Mouse (Mus musculus) heart, postnatal 0 days (tissue): ENCODE results near the gene Krtap19-2. TPM values are rescaled to one million over a fixed set of nuclear protein-coding genes. Genes with fewer than 3 reads are reported as not detected.

Experiments used
- ATAC-seq: fragments of 200-750 bp; cut with Nextera tagmentation; 2 replicates; pipeline ENCODE4 v1.8.0; 2017; ENCODE audit warnings: low read depth, moderate number of reproducible peaks, moderate library complexity; ENCODE audit not compliant: insufficient read depth
- DNase-seq: peaks from one replicate; pipeline ENCODE4 v3.0.0-alpha.2; 2016; ENCODE audit warnings: low spot score
- H3K27ac ChIP-seq: fragments of 300-500 bp; sonication (generic); 2 replicates; pipeline ENCODE4 v1.5.1; 2014; ENCODE audit warnings: low read depth, mild to moderate bottlenecking
- H3K27me3 ChIP-seq: fragments of 300-500 bp; sonication (generic); 2 replicates; pipeline ENCODE4 v1.6.1; 2014; ENCODE audit warnings: low read length, mixed read lengths; ENCODE audit not compliant: control insufficient read depth, insufficient read depth
- H3K36me3 ChIP-seq: fragments of 300-500 bp; sonication (generic); replicated peaks from 2 replicates; pipeline ENCODE4 v1.6.1; 2014; ENCODE audit warnings: low read length, mixed read lengths; ENCODE audit not compliant: control insufficient read depth, insufficient read depth
- H3K4me1 ChIP-seq: fragments of 300-500 bp; sonication (generic); 2 replicates; pipeline ENCODE4 v1.6.1; 2014; ENCODE audit warnings: antibody characterized with exemption; ENCODE audit not compliant: control insufficient read depth, insufficient read depth
- H3K4me2 ChIP-seq: fragments of 300-500 bp; sonication (generic); 2 replicates; pipeline ENCODE4 v1.6.1; 2014; ENCODE audit warnings: low read depth, mild to moderate bottlenecking, low read length, moderate library complexity
- H3K4me3 ChIP-seq: fragments of 300-500 bp; sonication (generic); 2 replicates; pipeline ENCODE4 v1.5.1; 2014; ENCODE audit warnings: low read depth, low read length
- H3K9ac ChIP-seq: fragments of 300-500 bp; sonication (generic); replicated peaks from 2 replicates; pipeline ENCODE4 v1.6.1; 2014; ENCODE audit warnings: low read depth, low read length, mixed read lengths
- H3K9me3 ChIP-seq: fragments of 300-500 bp; sonication (generic); replicated peaks from 2 replicates; pipeline ENCODE4 v1.6.1; 2016; ENCODE audit warnings: low read length; ENCODE audit not compliant: control insufficient read depth
- CTCF ChIP-seq: IDR thresholded peaks from 2 replicates; pipeline ENCODE4 v1.5.1; 2016; ENCODE audit warnings: antibody characterized with exemption, control low read depth, low read depth
- EP300 ChIP-seq: IDR thresholded peaks from 2 replicates; pipeline ENCODE4 v1.6.1; 2016; ENCODE audit warnings: antibody characterized with exemption, low read depth
- WGBS: fragments of 180-500 bp; shearing (Covaris S2); extraction: QIAGEN DNeasy Blood & Tissue Kit; methylation state at CpG from one replicate; pipeline ENCODE4 v1.1.7; 2014; 5-methylcytosine and 5-hydroxymethylcytosine counted together
- polyA plus RNA-seq: library from polyadenylated mRNA; unstranded; fragments of >200 nt; fragmentation: Nextera tagmentation; extraction: Ambion mirVana; gene quantifications from 2 replicates; pipeline ENCODE4 v1.2.1, GENCODE M21; 2015
- total RNA-seq: library from RNA; depleted of rRNA; stranded (reverse); fragments of >200 nt; gene quantifications from 2 replicates; pipeline ENCODE4 v1.2.3, GENCODE M21; 2014; ENCODE audit warnings: low replicate concordance; rRNA removed

Krtap19-2 gene
- total and polyA plus RNA-seq, 2 experiments from 2014 or later: not detected

DNA sequence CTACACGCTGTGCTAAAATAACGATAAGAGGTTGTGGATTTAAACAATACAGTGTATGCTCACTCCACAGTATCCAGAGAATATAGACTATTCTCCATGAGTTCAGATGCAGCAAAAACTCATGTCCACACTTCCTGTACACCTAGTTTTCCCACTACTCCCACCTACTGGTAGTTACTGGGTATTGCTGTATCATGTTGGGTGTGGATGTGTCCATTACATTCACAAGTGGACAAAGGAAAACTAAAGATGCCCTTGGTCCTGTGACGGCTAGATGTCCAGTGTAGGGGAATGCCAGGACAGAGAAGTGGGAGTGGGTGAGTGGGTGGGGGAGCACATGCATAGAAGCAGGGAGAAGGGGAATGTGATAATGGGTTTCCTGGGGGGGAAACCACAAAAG lies 50.3 kb downstream of the Krtap19-2 start:
- no peak for ATAC-seq
- H3K4me2 ChIP-seq: no peak overlapping the region
- DNase-seq: no peak
- TF ChIP-seq CTCF: peak; percentile 54
- TF ChIP-seq EP300: no peak
- H3K27ac ChIP-seq: no peak overlapping the region
- H3K4me3 ChIP-seq: no peak overlapping the region
- no peaks in the 10 kb centered on the region for H3K36me3 ChIP-seq
- 71% methylated on average over 3 of the region's 3 CpGs for WGBS
- no peaks in the 10 kb centered on the region for H3K4me1 ChIP-seq
- no peaks in the 10 kb centered on the region for H3K27me3 ChIP-seq
- H3K9ac ChIP-seq: no peak overlapping the region
- no peaks in the 10 kb centered on the region for H3K9me3 ChIP-seq

Other genes with a start within 250 kb of the Krtap19-2 start
- gene 2310079G19Rik, start 246.6 kb downstream of the Krtap19-2 start, total RNA-seq: not detected in 2 replicates
- gene 2310079G19Rik, start 246.6 kb downstream of the Krtap19-2 start, polyA plus RNA-seq: not detected in 2 replicates
- not detected in 2 replicates for gene Krtap26-1, start 226.5 kb downstream of the Krtap19-2 start, total RNA-seq
- not detected in 2 replicates for gene Krtap26-1, start 226.5 kb downstream of the Krtap19-2 start, polyA plus RNA-seq
- gene Krtap27-1, start 202.6 kb downstream of the Krtap19-2 start, total RNA-seq: not detected in 2 replicates
- gene Krtap27-1, start 202.6 kb downstream of the Krtap19-2 start, polyA plus RNA-seq: not detected in 2 replicates
- gene 2310061N02Rik, start 166.3 kb downstream of the Krtap19-2 start, total RNA-seq: not detected in 2 replicates
- not detected in 2 replicates for gene 2310061N02Rik, start 166.3 kb downstream of the Krtap19-2 start, polyA plus RNA-seq
- not detected in 2 replicates for gene Krtap13-1, start 145.4 kb downstream of the Krtap19-2 start, total RNA-seq
- gene Krtap13-1, start 145.4 kb downstream of the Krtap19-2 start, polyA plus RNA-seq: not detected in 2 replicates
- not detected in 2 replicates for gene Krtap13, start 122.6 kb downstream of the Krtap19-2 start, total RNA-seq
- gene Krtap13, start 122.6 kb downstream of the Krtap19-2 start, polyA plus RNA-seq: not detected in 2 replicates
- not detected in 2 replicates for gene 2310034C09Rik, start 115.4 kb downstream of the Krtap19-2 start, total RNA-seq
- not detected in 2 replicates for gene 2310034C09Rik, start 115.4 kb downstream of the Krtap19-2 start, polyA plus RNA-seq
- not detected in 2 replicates for gene 2310057N15Rik, start 100.1 kb downstream of the Krtap19-2 start, total RNA-seq
- gene 2310057N15Rik, start 100.1 kb downstream of the Krtap19-2 start, polyA plus RNA-seq: not detected in 2 replicates
- gene Gm5965, start 96.4 kb downstream of the Krtap19-2 start, total RNA-seq: not detected in 2 replicates
- gene Gm5965, start 96.4 kb downstream of the Krtap19-2 start, polyA plus RNA-seq: not detected in 2 replicates
- gene Gm20741, start 62.0 kb downstream of the Krtap19-2 start, total RNA-seq: not detected in 2 replicates
- gene Gm20741, start 62.0 kb downstream of the Krtap19-2 start, polyA plus RNA-seq: not detected in 2 replicates
- gene Krtap15, start 54.1 kb downstream of the Krtap19-2 start, total RNA-seq: not detected in 2 replicates
- not detected in 2 replicates for gene Krtap15, start 54.1 kb downstream of the Krtap19-2 start, polyA plus RNA-seq
- gene Krtap14, start 48.1 kb downstream of the Krtap19-2 start, total RNA-seq: not detected in 2 replicates
- not detected in 2 replicates for gene Krtap14, start 48.1 kb downstream of the Krtap19-2 start, polyA plus RNA-seq
- gene Krtap19-1, start 4.9 kb downstream of the Krtap19-2 start, total RNA-seq: not detected in 2 replicates
- gene Krtap19-1, start 4.9 kb downstream of the Krtap19-2 start, polyA plus RNA-seq: not detected in 2 replicates
- not detected in 2 replicates for gene Krtap19-3, start 3.8 kb upstream of the Krtap19-2 start, total RNA-seq
- gene Krtap19-3, start 3.8 kb upstream of the Krtap19-2 start, polyA plus RNA-seq: not detected in 2 replicates
- gene Krtap19-4, start 10.8 kb upstream of the Krtap19-2 start, total RNA-seq: not detected in 2 replicates
- gene Krtap19-4, start 10.8 kb upstream of the Krtap19-2 start, polyA plus RNA-seq: not detected in 2 replicates
- not detected in 2 replicates for gene Krtap19-5, start 22.2 kb upstream of the Krtap19-2 start, total RNA-seq
- gene Krtap19-5, start 22.2 kb upstream of the Krtap19-2 start, polyA plus RNA-seq: not detected in 2 replicates
- gene Krtap19-9b, start 58.0 kb upstream of the Krtap19-2 start, total RNA-seq: not detected in 2 replicates
- not detected in 2 replicates for gene Krtap19-9b, start 58.0 kb upstream of the Krtap19-2 start, polyA plus RNA-seq
- not detected in 2 replicates for gene Krtap16-3, start 88.6 kb upstream of the Krtap19-2 start, total RNA-seq
- not detected in 2 replicates for gene Krtap16-3, start 88.6 kb upstream of the Krtap19-2 start, polyA plus RNA-seq
- not detected in 2 replicates for gene Krtap22-2, start 136.5 kb upstream of the Krtap19-2 start, total RNA-seq
- gene Krtap22-2, start 136.5 kb upstream of the Krtap19-2 start, polyA plus RNA-seq: not detected in 2 replicates
- gene Gm10229, start 141.0 kb upstream of the Krtap19-2 start, total RNA-seq: not detected in 2 replicates
- not detected in 2 replicates for gene Gm10229, start 141.0 kb upstream of the Krtap19-2 start, polyA plus RNA-seq
- gene Krtap6-1, start 157.4 kb upstream of the Krtap19-2 start, total RNA-seq: not detected in 2 replicates
- gene Krtap6-1, start 157.4 kb upstream of the Krtap19-2 start, polyA plus RNA-seq: not detected in 2 replicates
- not detected in 2 replicates for gene Gm10228, start 167.2 kb upstream of the Krtap19-2 start, total RNA-seq
- not detected in 2 replicates for gene Gm10228, start 167.2 kb upstream of the Krtap19-2 start, polyA plus RNA-seq
- not detected in 2 replicates for gene Krtap6-5, start 173.6 kb upstream of the Krtap19-2 start, total RNA-seq
- gene Krtap6-5, start 173.6 kb upstream of the Krtap19-2 start, polyA plus RNA-seq: not detected in 2 replicates
- not detected in 2 replicates for gene 1110025L11Rik, start 189.7 kb upstream of the Krtap19-2 start, total RNA-seq
- gene 1110025L11Rik, start 189.7 kb upstream of the Krtap19-2 start, polyA plus RNA-seq: not detected in 2 replicates
- gene Krtap6-3, start 209.7 kb upstream of the Krtap19-2 start, total RNA-seq: not detected in 2 replicates
- not detected in 2 replicates for gene Krtap6-3, start 209.7 kb upstream of the Krtap19-2 start, polyA plus RNA-seq